Mouse (Mus musculus): ENCODE data around the gene Slc16a4. TPM values are rescaled to one million over a fixed set of nuclear protein-coding genes. Genes with fewer than 3 reads are reported as not detected.
A peak's percentile ranks its signal among the peaks of the same experiment; 100 is the strongest.

Gene Slc16a4
- 1.5 and 2.3 TPM in 2 replicates for polyA plus RNA-seq (2015; fragmentation: Nextera tagmentation; extraction: Ambion mirVana)

DNA sequence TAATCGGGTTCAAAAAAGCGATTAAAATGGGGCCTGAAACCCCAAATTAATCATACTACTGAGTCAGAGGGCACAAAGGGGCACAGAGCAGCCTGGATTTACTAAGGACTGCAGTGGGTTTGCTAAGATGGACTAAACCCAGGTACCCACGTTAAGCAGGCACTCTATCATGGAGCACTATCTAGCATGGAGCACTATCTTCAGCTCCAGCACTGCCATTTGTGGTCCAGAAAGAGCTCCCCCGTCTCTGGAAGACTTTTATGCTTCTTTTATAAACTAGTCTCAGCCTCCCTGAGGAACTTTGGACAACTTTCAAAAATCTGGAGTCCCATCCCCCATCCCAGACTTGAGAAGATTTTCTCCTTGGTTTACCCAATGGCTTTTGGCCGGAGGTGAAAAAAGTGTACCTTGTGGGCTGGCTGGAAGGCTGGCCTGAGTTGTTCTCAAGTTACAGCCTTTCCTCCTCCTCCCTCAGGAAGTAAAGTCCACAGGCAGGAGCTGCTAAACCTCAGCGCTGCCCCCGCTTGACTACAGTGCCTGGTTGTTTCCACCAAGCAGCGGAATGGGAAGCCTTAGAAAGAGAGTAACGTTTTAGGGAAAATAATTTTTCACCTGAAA is at the start of gene Slc16a4:
Slc16a4 (plus strand) TSS at position 467 of the 618 bp plus-strand sequence.
- peak within 1 kb of the TSS; percentile 67 for H3K27ac ChIP-seq

DNA sequence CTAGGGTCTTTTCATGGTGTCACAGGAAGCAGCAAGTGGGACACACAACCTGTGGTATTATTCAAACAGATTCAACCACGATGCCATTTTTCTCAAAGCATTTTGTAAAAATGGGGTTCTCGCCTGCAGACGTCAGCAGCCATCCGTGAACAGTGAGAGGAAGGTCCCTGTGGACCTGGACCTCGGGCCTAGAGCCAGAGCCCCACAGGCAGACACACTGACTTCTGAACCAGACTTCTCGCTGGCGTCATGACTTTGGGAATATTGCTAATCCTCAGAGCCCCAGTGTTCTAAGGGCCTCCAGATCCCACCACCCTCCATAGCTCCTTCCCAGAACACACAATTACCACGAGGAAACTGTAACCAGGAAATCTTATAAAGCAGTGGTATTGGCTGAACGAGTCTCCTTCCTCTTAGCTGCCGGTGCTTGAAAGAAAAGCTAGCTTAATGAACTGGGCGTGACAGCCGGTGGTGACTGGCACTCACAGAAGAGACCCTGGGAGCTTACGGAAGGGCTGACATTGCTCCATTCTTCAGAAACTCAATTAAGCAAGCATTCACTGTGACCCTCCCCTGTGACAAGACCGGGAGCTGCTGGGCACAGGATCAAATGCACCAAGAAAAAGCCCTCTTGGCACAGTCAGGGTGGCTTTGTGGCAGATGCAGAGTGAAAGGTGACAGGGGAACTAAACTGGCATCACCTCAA is 49.5 kb upstream of the Slc16a4 start:
- Histone ChIP-seq H3K4me3 (no peak overlapping the region), H3K9ac (no peak overlapping the region), H3K4me2 (no peak overlapping the region), H3K9me3 (replicated peaks) (no peaks in the 10 kb centered on the region), H3K36me3 (no peaks in the 10 kb centered on the region), H3K27me3 (peaks cover 9% of the 10 kb centered on the region; the same call in 1 of the 2 replicates), H3K4me1 (replicated peaks) (no peaks in the 10 kb centered on the region), H3K27ac (no peak overlapping the region)
- WGBS: 48% methylated on average over 14 of the region's 14 CpGs
- no peak for ATAC-seq (replicated peaks; ENCODE audit: insufficient number of reproducible peaks, insufficient read depth, low FRiP score, low read depth)

More for the DNA sequence above, at the start of gene Slc16a4:
- Histone ChIP-seq H3K4me1 (replicated peaks) (0 out of 2 replicates have a peak, but pooled peaks cover 3% of the 10 kb centered on the region), H3K27me3 (no peaks in the 10 kb centered on the region), H3K4me2 (peak within 1 kb of the TSS; percentile 30; the same call in 1 of the 2 replicates), H3K9ac (no peak within 1 kb of the TSS), H3K9me3 (replicated peaks) (no peaks in the 10 kb centered on the region), H3K36me3 (no peaks in the 10 kb centered on the region), H3K4me3 (no peak within 1 kb of the TSS)
- peak; percentile 53; the same call in 1 of the 2 replicates for ATAC-seq (replicated peaks; ENCODE audit: insufficient number of reproducible peaks, insufficient read depth, low FRiP score, low read depth)
- WGBS: 30% methylated on average over 9 of the region's 9 CpGs

DNA sequence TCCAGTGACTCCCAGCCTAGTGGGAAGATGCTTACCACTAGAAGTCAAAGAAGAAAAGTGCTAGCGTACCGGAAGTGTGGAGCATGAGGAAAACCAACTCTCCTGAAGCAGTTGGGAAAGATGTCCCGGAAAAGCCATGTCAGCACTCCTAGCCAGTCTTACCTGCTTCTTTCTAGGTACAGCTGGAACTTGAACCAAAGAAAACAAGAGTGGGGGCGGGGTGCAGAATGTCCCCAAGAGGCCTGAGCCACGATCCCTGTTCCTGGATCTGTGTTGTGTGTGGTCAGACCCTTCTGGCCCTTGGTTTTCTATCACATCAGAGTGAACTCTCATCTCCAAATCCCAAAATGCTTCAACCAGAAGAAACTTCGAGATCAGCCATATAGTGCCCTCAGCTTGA is 44.2 kb upstream of the Slc16a4 start:
- Histone ChIP-seq H3K4me1 (replicated peaks) (no peaks in the 10 kb centered on the region), H3K4me3 (no peak overlapping the region), H3K9me3 (replicated peaks) (no peaks in the 10 kb centered on the region), H3K9ac (no peak overlapping the region), H3K4me2 (no peak overlapping the region), H3K36me3 (no peaks in the 10 kb centered on the region), H3K27ac (no peak overlapping the region), H3K27me3 (peaks cover 9% of the 10 kb centered on the region; the same call in 1 of the 2 replicates)
- 73% methylated on average over 6 of the region's 6 CpGs for WGBS
- ATAC-seq (replicated peaks; ENCODE audit: insufficient number of reproducible peaks, insufficient read depth, low FRiP score, low read depth): no peak

DNA sequence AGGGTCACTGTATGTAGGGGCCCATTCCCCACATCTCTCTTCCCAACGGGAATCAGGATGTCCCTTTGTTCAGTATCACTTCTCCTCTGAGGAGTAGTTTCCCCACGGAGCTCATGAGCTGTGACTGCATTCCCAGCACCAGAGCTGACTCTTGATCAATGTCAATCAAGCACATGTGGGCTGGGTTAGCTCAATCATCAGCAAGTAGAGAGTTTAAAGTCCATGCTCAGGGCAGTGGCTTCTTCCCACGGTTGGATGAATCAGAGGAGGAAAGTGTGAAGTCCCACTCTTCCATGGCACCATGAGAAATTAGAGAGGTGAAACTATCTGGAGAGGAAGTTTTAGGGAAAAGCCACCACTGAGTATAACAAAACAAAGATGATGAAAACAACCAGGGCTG is 42.0 kb upstream of the Slc16a4 start:
- no peak for ATAC-seq (replicated peaks; ENCODE audit: insufficient number of reproducible peaks, insufficient read depth, low FRiP score, low read depth)
- 41% methylated on average over 3 of the region's 3 CpGs for WGBS

DNA sequence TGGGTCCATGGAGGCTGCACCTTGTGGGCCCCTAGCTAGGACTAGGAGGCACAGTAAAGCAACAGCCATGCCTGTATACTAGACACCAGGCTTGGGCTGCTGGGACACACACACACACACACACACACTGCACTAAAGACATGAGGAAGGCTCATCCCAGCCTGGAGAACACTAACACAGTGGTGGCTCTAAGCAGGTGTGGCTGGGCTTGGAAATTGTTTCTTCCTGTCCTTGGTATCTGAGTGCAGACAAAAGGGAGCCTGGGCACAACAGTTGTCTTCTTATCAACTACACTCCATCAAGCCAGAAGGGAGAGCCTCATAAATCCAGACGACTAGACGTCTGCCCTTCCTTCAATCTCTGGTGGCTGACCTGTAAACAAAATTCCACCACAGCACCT is 40.7 kb upstream of the Slc16a4 start:
- no peaks in the 10 kb centered on the region for H3K4me1 ChIP-seq (replicated peaks)
- no peak overlapping the region for H3K4me2 ChIP-seq
- no peaks in the 10 kb centered on the region for H3K36me3 ChIP-seq
- no peak overlapping the region for H3K27ac ChIP-seq
- H3K9me3 ChIP-seq (replicated peaks): no peaks in the 10 kb centered on the region
- no peak overlapping the region for H3K9ac ChIP-seq
- 18% methylated on average over 2 of the region's 2 CpGs for WGBS
- no peak for ATAC-seq (replicated peaks; ENCODE audit: insufficient number of reproducible peaks, insufficient read depth, low FRiP score, low read depth)
- H3K27me3 ChIP-seq: no peaks in the 10 kb centered on the region
- no peak overlapping the region for H3K4me3 ChIP-seq

More for the DNA sequence above, 42.0 kb upstream of the Slc16a4 start:
- H3K4me3 ChIP-seq: no peak overlapping the region
- H3K36me3 ChIP-seq: no peaks in the 10 kb centered on the region
- H3K27ac ChIP-seq: no peak overlapping the region
- no peak overlapping the region for H3K9ac ChIP-seq
- H3K27me3 ChIP-seq: peaks cover 5% of the 10 kb centered on the region; the same call in 1 of the 2 replicates
- no peak overlapping the region for H3K4me2 ChIP-seq
- H3K9me3 ChIP-seq (replicated peaks): no peaks in the 10 kb centered on the region
- no peaks in the 10 kb centered on the region for H3K4me1 ChIP-seq (replicated peaks)

DNA sequence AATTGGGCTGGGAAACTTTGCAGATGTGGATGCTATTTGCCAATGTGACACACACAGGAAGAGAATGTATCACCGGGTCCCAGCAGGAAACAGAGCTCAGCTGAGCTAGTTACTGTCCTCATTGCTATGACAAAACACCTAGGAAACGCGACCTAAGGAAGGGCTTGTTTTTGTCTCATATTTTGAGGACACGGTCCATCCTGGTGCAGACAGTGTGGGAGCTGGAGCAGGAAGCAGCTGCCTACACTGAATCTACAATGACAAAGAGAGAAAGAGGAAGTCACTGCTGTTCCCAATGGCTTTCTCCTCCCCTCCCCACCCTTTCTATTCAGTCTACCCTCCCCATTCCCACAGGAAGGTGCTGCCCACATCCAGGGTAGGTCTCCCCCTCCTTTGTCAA is 39.0 kb upstream of the Slc16a4 start:
- Histone ChIP-seq H3K27ac (peak overlapping the region; percentile 31; the same call in 1 of the 2 replicates), H3K9ac (no peak overlapping the region), H3K9me3 (replicated peaks) (no peaks in the 10 kb centered on the region), H3K27me3 (no peaks in the 10 kb centered on the region), H3K4me1 (replicated peaks) (no peaks in the 10 kb centered on the region), H3K4me2 (no peak overlapping the region), H3K36me3 (no peaks in the 10 kb centered on the region), H3K4me3 (no peak overlapping the region)
- 47% methylated on average over 4 of the region's 4 CpGs for WGBS
- peak; percentile 65 for ATAC-seq (replicated peaks; ENCODE audit: insufficient number of reproducible peaks, insufficient read depth, low FRiP score, low read depth)

DNA sequence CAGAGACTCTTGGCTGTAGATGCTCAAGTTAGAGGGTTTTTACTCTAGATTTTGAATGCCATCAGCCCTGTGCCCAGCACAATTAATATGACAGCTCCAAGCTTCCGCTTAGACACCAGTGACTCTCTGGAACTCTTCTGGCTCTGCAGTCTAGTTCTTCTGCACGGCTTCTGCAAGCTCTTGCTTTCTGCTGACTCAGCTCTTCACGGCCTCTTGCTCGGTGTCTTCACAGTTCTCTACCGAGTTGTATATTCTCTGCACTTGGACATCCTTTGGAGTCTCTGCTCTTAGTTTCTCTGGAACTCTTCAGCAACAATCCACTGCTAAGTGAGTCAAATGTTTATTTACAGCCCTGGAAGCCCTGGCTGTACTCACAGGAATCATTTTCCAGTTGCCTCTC is 37.1 kb upstream of the Slc16a4 start:
- Histone ChIP-seq H3K36me3 (no peaks in the 10 kb centered on the region), H3K9me3 (replicated peaks) (no peaks in the 10 kb centered on the region), H3K27ac (no peak overlapping the region), H3K9ac (no peak overlapping the region), H3K4me3 (no peak overlapping the region), H3K27me3 (no peaks in the 10 kb centered on the region), H3K4me1 (replicated peaks) (no peaks in the 10 kb centered on the region), H3K4me2 (no peak overlapping the region)
- no peak for ATAC-seq (replicated peaks; ENCODE audit: insufficient number of reproducible peaks, insufficient read depth, low FRiP score, low read depth)
- 70% methylated on average over 5 of the region's 5 CpGs for WGBS

DNA sequence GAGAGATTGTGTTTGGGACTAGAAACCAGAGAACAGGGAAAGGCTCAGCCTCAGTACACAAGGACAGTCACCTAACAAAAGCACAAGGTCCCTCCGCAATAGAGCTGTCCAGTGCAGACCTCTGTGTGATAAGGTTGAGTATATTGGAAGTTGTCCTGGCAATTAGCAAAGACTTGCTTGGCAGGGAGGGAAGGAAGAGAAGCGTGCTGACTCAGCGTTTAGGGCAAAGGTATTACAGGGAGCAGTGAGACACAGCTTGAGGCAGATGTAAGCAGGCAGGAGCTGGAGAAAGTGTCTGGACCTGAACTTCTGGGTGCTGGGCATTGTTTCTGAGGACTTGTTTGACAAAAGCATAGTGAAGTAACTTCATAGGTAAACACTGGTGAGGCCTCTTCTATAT is 35.0 kb upstream of the Slc16a4 start:
- no peak for ATAC-seq (replicated peaks; ENCODE audit: insufficient number of reproducible peaks, insufficient read depth, low FRiP score, low read depth)

DNA sequence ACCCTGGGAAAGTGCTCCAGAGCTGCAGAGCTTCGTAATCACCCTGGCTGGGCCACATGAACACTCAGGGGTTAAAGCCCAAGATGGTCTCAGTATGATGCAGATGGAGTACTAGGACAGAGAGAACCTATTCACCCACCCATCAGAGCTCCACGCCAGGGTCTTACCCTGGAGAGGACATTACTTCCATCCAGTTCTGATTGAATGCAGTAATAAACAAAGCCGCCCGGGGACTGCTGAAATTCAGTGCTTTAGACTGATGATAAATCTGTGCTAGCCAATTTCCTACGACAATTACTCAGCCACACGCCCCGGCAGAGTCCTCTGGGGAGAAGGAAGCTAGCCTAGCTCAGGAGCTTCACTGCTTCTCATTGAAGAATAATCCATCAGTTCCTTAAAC is 34.3 kb upstream of the Slc16a4 start:
- Histone ChIP-seq H3K27me3 (no peaks in the 10 kb centered on the region), H3K4me3 (no peak overlapping the region), H3K27ac (no peak overlapping the region), H3K9ac (no peak overlapping the region), H3K36me3 (no peaks in the 10 kb centered on the region), H3K4me2 (no peak overlapping the region), H3K9me3 (replicated peaks) (no peaks in the 10 kb centered on the region), H3K4me1 (replicated peaks) (0 out of 2 replicates have a peak, but pooled peaks cover 6% of the 10 kb centered on the region)
- ATAC-seq (replicated peaks; ENCODE audit: insufficient number of reproducible peaks, insufficient read depth, low FRiP score, low read depth): no peak
- WGBS: 65% methylated on average over 7 of the region's 7 CpGs

More for the DNA sequence above, 35.0 kb upstream of the Slc16a4 start:
- no peak overlapping the region for H3K27ac ChIP-seq
- 0 out of 2 replicates have a peak, but pooled peaks cover 4% of the 10 kb centered on the region for H3K4me1 ChIP-seq (replicated peaks)
- no peaks in the 10 kb centered on the region for H3K9me3 ChIP-seq (replicated peaks)
- no peaks in the 10 kb centered on the region for H3K27me3 ChIP-seq
- H3K9ac ChIP-seq: no peak overlapping the region
- no peak overlapping the region for H3K4me2 ChIP-seq
- H3K36me3 ChIP-seq: no peaks in the 10 kb centered on the region
- WGBS: 76% methylated on average over 3 of the region's 3 CpGs
- H3K4me3 ChIP-seq: no peak overlapping the region

DNA sequence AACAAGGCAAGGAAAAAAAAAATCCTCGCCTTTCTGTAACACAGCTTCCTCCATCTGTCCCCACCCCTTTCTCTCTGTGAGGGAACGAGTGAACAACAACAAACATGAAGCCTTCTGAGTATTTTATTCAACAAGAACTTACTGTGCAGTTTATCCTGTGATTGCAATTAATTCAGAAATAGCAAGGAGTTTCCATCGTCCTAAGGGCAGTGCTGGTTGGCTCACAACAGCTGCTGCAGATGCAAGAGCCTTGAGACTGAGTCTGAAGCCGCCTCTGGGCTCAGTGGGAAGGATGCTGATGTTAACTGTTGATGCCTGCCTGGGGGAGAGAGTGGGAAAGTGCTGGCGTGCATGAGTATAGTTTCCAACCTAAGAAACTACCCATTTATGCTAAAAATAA is 33.1 kb upstream of the Slc16a4 start:
- no peak overlapping the region for H3K4me3 ChIP-seq
- H3K36me3 ChIP-seq: no peaks in the 10 kb centered on the region
- no peak overlapping the region for H3K4me2 ChIP-seq
- H3K27me3 ChIP-seq: no peaks in the 10 kb centered on the region
- no peak for ATAC-seq (replicated peaks; ENCODE audit: insufficient number of reproducible peaks, insufficient read depth, low FRiP score, low read depth)
- no peaks in the 10 kb centered on the region for H3K9me3 ChIP-seq (replicated peaks)
- H3K9ac ChIP-seq: no peak overlapping the region
- WGBS: 50% methylated on average over 5 of the region's 5 CpGs
- H3K4me1 ChIP-seq (replicated peaks): 0 out of 2 replicates have a peak, but pooled peaks cover 6% of the 10 kb centered on the region
- no peak overlapping the region for H3K27ac ChIP-seq

DNA sequence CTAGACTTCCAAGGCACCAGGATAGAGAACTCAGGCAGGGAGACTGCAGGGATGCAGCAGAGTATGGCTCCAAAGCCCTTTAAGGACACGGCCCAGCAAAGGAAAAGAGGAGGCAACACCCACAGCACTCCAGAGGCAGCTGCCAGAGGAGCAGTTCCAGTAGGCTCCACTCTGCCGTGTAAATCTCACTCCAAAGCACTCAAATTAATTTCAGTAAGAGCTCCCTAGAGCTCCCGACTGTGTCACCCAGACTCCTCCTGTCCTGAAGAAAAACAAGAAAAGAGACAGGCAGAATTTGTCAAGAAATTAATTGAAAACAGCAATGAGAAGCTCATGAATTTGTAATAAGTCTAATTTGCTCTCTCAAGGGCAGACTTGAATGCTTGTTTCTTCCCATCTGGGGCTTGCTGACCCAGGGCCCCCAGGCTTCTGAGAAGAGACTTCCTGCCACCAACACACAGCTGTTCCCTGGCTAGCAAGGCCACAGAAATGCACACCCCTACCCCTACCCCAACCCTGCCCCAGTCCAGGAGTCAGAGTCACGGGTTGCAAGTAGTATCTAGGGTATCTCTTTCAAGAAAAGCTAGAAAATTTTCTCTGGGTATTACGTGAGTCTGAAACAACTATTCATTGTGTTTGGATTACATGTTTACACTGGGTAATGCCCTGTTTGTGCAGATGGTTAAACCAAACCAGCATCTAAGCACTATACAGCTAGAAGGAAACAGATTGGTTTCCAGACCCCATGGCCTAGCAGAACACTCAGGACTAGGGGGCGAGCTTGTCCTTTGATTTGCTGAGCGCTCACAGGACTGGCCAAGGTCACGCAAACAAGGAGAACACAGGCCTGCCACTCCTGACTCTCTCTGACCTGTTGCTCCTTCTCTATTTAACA is 29.8 kb upstream of the Slc16a4 start:
- 55% methylated on average over 8 of the region's 8 CpGs for WGBS
- Histone ChIP-seq H3K27ac (no peak overlapping the region), H3K36me3 (no peaks in the 10 kb centered on the region), H3K4me2 (no peak overlapping the region), H3K4me1 (replicated peaks) (0 out of 2 replicates have a peak, but pooled peaks cover 6% of the 10 kb centered on the region), H3K9me3 (replicated peaks) (no peaks in the 10 kb centered on the region), H3K9ac (no peak overlapping the region), H3K4me3 (no peak overlapping the region), H3K27me3 (no peaks in the 10 kb centered on the region)
- ATAC-seq (replicated peaks; ENCODE audit: insufficient number of reproducible peaks, insufficient read depth, low FRiP score, low read depth): no peak
